ENCODE assay signal across 7 mouse cellular contexts in the genomic region with DNA sequence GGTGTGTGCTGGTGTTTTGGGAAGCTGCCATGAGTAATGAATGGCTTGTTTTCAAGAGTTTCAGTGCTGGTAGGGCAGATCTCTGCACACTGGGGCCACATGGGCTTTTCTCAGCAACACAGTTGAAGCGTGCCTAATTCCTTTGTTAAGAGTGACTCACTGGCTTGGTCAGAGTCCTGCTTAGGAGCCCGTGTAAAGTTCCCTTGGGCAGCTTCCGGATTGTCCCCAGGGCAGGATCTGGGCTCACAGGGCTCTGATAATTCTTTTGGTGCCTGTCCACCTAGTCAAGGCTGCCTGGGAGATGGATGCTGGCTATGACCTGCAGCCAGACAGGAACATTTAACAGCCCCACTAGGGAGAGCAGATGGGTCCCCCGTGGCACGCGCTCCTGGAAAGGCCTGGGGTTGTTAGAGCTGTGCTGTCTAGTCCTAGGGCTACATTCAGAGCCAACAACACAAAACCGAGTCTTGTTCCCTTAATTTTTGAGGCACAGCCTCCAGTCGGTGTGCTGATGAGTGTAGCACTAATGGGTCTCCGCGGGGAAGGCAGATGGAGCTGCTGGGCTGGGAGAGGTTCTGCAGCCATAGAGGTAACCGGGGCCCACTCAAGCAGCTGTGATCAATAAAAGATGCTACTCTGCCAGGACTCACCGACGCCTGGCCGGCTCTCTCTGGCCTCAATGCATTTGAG. TPM values are rescaled to one million over a fixed set of nuclear protein-coding genes. Genes with fewer than 3 reads are reported as not detected.
A peak's percentile ranks its signal among the peaks of the same experiment; 100 is the strongest.
DNase-seq lines count a peak whose midpoint lies in the region; ATAC-seq lines count a peak whose summit lies in the region.

No protein-coding gene starts in this region.

- peaks cover 35% of the 10 kb centered on the region for H3K4me1 ChIP-seq in forebrain, embryonic 13.5 days
- H3K4me1 ChIP-seq in hindbrain, embryonic 13.5 days (replicated peaks), result peaks cover 48% of the 10 kb centered on the region
- peaks cover 28% of the 10 kb centered on the region for H3K4me1 ChIP-seq in neural tube, embryonic 12.5 days

- peak; percentile 91 for DNase-seq in NIH3T3 (ENCODE audit: low read depth)
- peak; percentile 91 for DNase-seq in brain, adult 2 months (ENCODE audit: low read depth, low spot score)
- peak; percentile 25 to 31 for DNase-seq in layer of hippocampus, postnatal 36 days
- no peak for DNase-seq in thymus, postnatal 0 days (ENCODE audit: low spot score)

- H3K9me3 ChIP-seq in forebrain, embryonic 13.5 days (replicated peaks), result no peaks in the 10 kb centered on the region; the same call in 1 of the 2 replicates
- peaks cover 6% of the 10 kb centered on the region; the same call in 1 of the 2 replicates for H3K9me3 ChIP-seq in hindbrain, embryonic 13.5 days
- H3K9me3 ChIP-seq in neural tube, embryonic 12.5 days, result peaks cover 5% of the 10 kb centered on the region; the same call in 1 of the 2 replicates

- peak overlapping the region; percentile 81 for H3K27ac ChIP-seq in forebrain, embryonic 13.5 days
- H3K27ac ChIP-seq in hindbrain, embryonic 13.5 days, result peak overlapping the region; percentile 88
- H3K27ac ChIP-seq in neural tube, embryonic 12.5 days, result peak overlapping the region; percentile 86

- 12% methylated on average over 14 of the region's 14 CpGs for WGBS in forebrain, embryonic 13.5 days
- 15% methylated on average over 14 of the region's 14 CpGs for WGBS in hindbrain, embryonic 13.5 days
- 8% methylated on average over 14 of the region's 14 CpGs for WGBS in neural tube, embryonic 12.5 days

- H3K36me3 ChIP-seq in forebrain, embryonic 13.5 days (ENCODE audit: poor library complexity, severe bottlenecking), result peaks cover 26% of the 10 kb centered on the region
- H3K36me3 ChIP-seq in hindbrain, embryonic 13.5 days, result peaks cover 23% of the 10 kb centered on the region
- peaks cover 17% of the 10 kb centered on the region for H3K36me3 ChIP-seq in neural tube, embryonic 12.5 days

- H3K4me2 ChIP-seq in forebrain, embryonic 13.5 days, result no peak overlapping the region
- no peak overlapping the region for H3K4me2 ChIP-seq in hindbrain, embryonic 13.5 days
- H3K4me2 ChIP-seq in neural tube, embryonic 12.5 days (replicated peaks), result peak overlapping the region; percentile 33

- no peak overlapping the region for H3K9ac ChIP-seq in forebrain, embryonic 13.5 days
- peak overlapping the region; percentile 14; the same call in 1 of the 2 replicates for H3K9ac ChIP-seq in hindbrain, embryonic 13.5 days
- H3K9ac ChIP-seq in neural tube, embryonic 12.5 days, result 0 out of 2 replicates have a peak overlapping the region, but pooled peaks have one; percentile 4

- peak; percentile 53 for ATAC-seq in forebrain, embryonic 13.5 days
- peak; percentile 71 for ATAC-seq in hindbrain, embryonic 13.5 days (ENCODE audit: low FRiP score)
- ATAC-seq in neural tube, embryonic 12.5 days (ENCODE audit: low FRiP score, low read depth), result peak; percentile 62

- H3K27me3 ChIP-seq in forebrain, embryonic 13.5 days, result no peaks in the 10 kb centered on the region
- H3K27me3 ChIP-seq in hindbrain, embryonic 13.5 days, result peaks cover 3% of the 10 kb centered on the region; the same call in 1 of the 2 replicates
- no peaks in the 10 kb centered on the region for H3K27me3 ChIP-seq in neural tube, embryonic 12.5 days (replicated peaks)

- no peak overlapping the region for H3K4me3 ChIP-seq in forebrain, embryonic 13.5 days
- no peak overlapping the region for H3K4me3 ChIP-seq in hindbrain, embryonic 13.5 days
- H3K4me3 ChIP-seq in neural tube, embryonic 12.5 days, result no peak overlapping the region

RNA-seq across cellular contexts. Expression of gene Pepd, which starts 27.2 kb away (rescaled TPM):
- polyA plus RNA-seq in forebrain, embryonic 13.5 days (2015; fragmentation: Nextera tagmentation; extraction: Ambion mirVana), result 46.5 and 52.1 TPM in 2 replicates
- 52.4 and 54.6 TPM in 2 replicates for polyA plus RNA-seq in hindbrain, embryonic 13.5 days (2015; fragmentation: Nextera tagmentation; extraction: Ambion mirVana)
- 10 to 100 TPM; 33.2 to 33.6 TPM for total RNA-seq in layer of hippocampus, postnatal 36 days (2021)
- 60.5 and 67.1 TPM in 2 replicates for polyA plus RNA-seq in neural tube, embryonic 12.5 days (2016; fragmentation: Nextera tagmentation; extraction: Ambion mirVana)
- polyA plus RNA-seq in thymus, postnatal 0 days (2015; fragmentation: Nextera tagmentation; extraction: Ambion mirVana), result 79.5 and 82.5 TPM in 2 replicates
